Mouse (Mus musculus): ENCODE data around the gene Crebl2.

Gene Crebl2

GRCm38 (mm10) chr6:134822844-134823243 is 7.1 kb upstream of the Crebl2 start:
- no peak for DNase-seq

DNA sequence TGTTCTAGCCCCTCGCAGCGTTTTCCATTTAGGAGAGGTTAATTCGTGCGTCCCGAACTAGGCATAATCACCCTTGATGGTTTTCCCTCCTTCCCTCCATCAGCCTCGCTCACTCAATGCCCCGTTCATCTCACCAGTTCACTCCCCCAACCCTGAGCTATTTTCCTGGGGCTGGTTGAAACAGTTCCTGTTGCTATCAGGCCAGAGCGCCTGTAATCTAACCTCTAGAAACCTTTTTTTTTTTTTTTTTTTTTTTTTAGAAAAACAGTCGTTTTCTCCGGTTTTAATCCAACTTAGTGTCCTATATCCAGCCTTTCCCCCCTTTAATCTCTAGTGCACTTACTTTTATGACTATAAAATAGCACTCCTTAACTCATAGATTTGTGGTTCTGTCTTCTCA is 822 bp downstream of the Crebl2 start:
- no peak for DNase-seq

- no peak for DNase-seq
These were observed 4.8 kb downstream of the Crebl2 start for GRCm38 (mm10) chr6:134834585-134835251.

GRCm38 (mm10) chr6:134838111-134838510 is 8.2 kb downstream of the Crebl2 start:
- no peak for DNase-seq

GRCm38 (mm10) chr6:134840346-134840745 is 10.4 kb downstream of the Crebl2 start:
- no peak for DNase-seq

GRCm38 (mm10) chr6:134845726-134846125 is 15.8 kb downstream of the Crebl2 start:
- no peak for DNase-seq

- DNase-seq = no peak
These were observed 16.4 kb downstream of the Crebl2 start for GRCm38 (mm10) chr6:134846308-134846707.

- no peak for DNase-seq
These were observed 17.6 kb downstream of the Crebl2 start for GRCm38 (mm10) chr6:134847550-134847949.

- DNase-seq = no peak
These were observed 18.4 kb downstream of the Crebl2 start for GRCm38 (mm10) chr6:134848197-134848890.

GRCm38 (mm10) chr6:134849461-134849860 is 19.5 kb downstream of the Crebl2 start:
- DNase-seq = no peak

- no peak for DNase-seq
These were observed 20.0 kb downstream of the Crebl2 start for GRCm38 (mm10) chr6:134849985-134850384.

DNA sequence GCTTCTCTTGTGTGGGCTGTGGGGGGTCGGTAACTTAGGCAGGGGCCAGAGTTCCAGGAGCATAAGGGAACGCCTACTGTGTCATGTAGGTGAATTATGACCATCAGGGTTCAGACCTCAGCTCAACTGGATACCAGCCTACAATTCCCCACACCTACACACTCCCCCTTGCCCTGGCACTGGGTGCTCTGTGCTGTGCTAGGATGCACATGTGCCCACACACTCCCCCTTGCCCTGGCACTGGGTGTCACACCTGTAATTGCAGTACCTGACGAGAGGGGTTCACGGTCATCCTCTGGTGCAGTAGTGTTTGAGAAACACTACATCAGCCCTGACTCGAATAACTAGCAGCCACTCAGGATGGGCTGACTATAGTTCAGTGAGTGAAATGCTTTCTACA is 24.8 kb downstream of the Crebl2 start:
- no peak for DNase-seq

- no peak for DNase-seq
These were observed 26.0 kb downstream of the Crebl2 start for GRCm38 (mm10) chr6:134855926-134856325.

DNA sequence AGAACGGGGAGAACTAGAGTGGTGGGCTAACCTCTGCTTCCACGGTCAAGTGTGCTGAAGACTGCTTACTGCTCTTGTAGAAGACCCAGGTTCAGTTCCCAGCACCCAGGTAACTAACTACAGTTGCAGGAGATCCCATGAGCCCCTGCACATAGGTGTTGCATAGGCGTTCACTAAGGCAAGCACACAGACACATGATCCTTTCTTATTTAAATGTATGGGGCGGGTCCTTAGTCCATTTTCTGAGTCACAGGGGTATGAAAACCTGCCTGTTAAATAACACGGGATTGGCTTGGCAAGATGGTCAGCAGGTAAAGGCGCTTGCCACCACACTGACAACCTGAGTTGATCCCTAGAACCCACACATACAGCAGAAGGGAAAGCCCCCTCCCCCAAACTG is 29.1 kb downstream of the Crebl2 start:
- DNase-seq = no peak

- no peak for DNase-seq
These were observed 30.3 kb downstream of the Crebl2 start for GRCm38 (mm10) chr6:134860275-134860674.

GRCm38 (mm10) chr6:134861386-134861785 is 31.4 kb downstream of the Crebl2 start:
- no peak for DNase-seq

DNA sequence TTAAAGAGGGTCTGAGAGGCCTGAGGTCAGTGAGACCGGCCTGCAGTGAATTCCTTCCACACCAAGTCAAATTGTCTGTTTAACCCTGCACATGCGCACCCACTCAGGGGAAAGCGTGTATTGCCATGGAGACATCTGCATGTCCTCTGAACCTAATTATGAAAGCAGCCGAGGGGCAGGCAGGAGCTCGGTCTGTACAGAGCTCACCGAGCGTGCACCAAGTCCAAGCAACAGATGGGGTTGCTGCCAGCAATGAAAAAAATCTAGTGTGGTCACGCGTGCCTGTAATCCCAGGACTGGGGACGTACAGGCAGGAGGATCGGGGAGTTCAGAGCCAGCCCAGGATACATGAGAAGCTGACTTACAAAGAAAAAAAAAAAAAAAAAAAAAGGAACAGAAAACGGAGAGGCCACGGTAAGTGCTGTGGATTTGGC is 32.7 kb downstream of the Crebl2 start:
- DNase-seq = peak; percentile 25

DNA sequence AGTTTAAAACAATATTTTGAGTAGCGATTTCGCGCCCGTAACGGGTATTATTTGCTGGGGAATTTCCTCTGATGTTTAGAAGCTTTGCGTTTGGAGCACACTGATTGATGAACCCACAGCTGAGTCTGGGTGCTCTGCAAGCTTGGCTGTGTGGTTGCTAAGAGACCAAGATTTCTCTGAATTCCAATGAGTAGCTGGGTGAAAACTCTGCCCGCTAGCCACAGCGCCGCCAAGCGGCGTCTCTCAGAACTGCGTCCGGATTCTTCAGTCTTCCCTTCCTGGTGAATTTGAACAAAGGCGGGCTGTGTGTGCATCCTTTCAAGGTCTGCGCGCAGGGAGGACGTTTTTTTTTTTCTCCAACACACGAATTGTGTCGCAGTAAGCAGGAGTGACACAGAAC is 33.2 kb downstream of the Crebl2 start:
- DNase-seq = peak; percentile 90

DNA sequence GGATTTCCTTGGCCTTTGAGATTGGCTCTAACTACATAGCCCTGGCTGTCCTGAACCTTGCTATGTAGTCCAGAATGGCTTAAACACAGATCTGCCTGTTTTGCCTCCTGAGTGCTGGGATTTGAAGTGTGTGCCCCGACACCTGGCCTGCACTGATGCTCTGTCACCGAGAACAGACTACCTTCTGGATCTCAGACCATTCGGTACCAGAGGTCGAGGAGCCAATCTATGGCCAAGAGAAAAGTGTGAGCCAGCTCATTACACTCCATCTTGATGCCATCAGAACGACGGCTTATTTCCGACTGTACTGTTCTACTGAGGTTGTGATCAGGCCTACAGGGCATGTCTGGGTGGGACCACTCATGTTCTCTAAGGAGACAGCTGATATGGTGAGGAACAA is 36.2 kb downstream of the Crebl2 start:
- no peak for DNase-seq

GRCm38 (mm10) chr6:134867325-134867724 is 37.4 kb downstream of the Crebl2 start:
- DNase-seq = no peak

- no peak for DNase-seq
These were observed 40.3 kb downstream of the Crebl2 start for GRCm38 (mm10) chr6:134870209-134870742.

- no peak for DNase-seq
These were observed 40.9 kb downstream of the Crebl2 start for GRCm38 (mm10) chr6:134870887-134871286.

DNA sequence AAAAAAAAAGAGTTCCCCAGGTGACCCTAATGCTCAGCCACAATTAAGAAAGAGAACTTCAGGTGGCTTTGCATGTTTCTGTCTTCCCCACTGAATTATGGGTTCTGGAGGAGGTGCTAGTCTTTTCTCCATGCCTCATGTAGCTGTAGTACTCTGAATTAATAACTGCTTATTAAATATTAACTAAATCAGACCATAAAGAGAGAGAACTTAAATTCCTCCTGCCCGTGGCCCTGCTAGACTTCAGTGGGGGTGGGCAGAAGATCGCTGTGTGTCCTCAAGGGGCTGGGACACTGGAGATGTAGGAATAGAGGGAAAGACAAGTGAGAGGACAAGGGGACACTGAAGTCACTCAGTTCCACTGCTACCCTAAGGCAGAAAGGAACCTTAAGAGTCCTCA is 42.3 kb downstream of the Crebl2 start:
- DNase-seq = no peak

- no peak for DNase-seq
These were observed 43.1 kb downstream of the Crebl2 start for GRCm38 (mm10) chr6:134873018-134873417.

Measured in cerebellum, adult 11 months (tissue).